Mouse (Mus musculus) frontal cortex, postnatal 25 days (tissue): ENCODE results near the gene Sh2b1.

Experiments
- DNase-seq, 2 experiments: peaks; one replicate each; pipeline ENCODE4 v3.0.0; 2022; ENCODE audit warnings: low spot score in 2 of 2

The Sh2b1 gene

GRCm38 (mm10) chr7:126474486-126474955, 703 bp downstream of the Sh2b1 start:
- DNase-seq, result no peak

GRCm38 (mm10) chr7:126473470-126474086, 1.6 kb downstream of the Sh2b1 start:
- no peak for DNase-seq

DNA sequence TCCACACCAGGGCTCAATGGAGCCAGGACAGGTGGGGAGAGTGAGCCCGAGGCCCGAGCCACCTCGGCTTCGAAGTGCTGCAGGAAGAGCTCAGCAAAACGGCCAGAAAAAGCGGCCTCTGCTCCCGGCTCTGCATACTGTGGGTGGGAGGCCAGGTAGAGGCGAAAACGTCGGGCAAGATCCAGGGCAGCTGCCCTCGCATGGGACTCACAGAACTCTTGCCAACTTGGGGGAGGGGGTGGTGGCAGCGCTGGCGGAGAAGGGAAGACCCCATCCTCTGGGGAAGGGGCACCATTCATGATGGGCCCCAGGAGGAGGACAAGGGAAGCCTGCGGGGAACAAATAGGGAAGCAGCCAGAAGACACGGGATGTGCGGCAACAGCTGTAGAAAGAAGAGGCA, 2.5 kb downstream of the Sh2b1 start:
- DNase-seq, result no peak

DNA sequence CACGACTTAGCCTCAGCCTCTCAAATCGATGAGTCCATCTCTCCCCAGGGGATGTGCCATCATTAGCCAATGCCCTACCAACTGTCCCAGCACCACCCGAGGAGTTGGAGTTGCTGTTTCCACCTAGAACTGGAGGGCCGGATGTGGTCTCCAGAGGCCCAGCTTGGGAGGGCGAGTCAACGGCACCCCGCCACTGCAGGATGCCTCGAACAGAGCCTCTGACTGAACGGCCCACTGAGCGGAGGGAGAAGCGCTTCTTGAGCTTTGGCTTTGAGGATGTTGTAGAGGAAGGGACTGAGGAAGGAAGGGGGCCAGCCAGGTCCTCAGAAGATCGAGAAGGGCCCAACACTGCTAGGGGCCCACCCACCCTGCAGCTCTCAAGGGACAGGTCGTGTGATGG, 2.9 kb downstream of the Sh2b1 start:
- no peak for DNase-seq

DNA sequence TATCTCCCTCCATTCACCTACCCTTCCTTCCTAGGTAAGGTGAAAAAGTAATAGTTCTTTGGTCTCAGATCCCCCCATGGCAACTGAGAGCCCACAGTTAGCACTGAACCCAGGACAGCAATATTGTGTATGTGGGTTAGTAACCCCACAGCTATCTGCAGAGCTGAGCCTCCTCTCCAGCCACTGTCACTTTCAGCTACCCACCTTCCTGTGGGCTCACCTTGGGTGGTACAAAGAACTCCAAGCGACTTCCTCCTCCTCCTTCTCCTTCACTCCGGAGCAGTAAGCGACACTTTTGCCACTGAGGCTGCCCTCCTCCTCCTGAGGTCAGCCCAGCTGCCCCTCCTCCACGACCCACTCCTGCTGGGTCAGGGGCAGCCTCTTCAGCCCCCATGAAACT, 3.4 kb downstream of the Sh2b1 start:
- DNase-seq, result no peak

GRCm38 (mm10) chr7:126471361-126471760, 3.9 kb downstream of the Sh2b1 start:
- DNase-seq, result no peak

- no peak for DNase-seq
Measured at GRCm38 (mm10) chr7:126470077-126470476, 5.1 kb downstream of the Sh2b1 start.

DNA sequence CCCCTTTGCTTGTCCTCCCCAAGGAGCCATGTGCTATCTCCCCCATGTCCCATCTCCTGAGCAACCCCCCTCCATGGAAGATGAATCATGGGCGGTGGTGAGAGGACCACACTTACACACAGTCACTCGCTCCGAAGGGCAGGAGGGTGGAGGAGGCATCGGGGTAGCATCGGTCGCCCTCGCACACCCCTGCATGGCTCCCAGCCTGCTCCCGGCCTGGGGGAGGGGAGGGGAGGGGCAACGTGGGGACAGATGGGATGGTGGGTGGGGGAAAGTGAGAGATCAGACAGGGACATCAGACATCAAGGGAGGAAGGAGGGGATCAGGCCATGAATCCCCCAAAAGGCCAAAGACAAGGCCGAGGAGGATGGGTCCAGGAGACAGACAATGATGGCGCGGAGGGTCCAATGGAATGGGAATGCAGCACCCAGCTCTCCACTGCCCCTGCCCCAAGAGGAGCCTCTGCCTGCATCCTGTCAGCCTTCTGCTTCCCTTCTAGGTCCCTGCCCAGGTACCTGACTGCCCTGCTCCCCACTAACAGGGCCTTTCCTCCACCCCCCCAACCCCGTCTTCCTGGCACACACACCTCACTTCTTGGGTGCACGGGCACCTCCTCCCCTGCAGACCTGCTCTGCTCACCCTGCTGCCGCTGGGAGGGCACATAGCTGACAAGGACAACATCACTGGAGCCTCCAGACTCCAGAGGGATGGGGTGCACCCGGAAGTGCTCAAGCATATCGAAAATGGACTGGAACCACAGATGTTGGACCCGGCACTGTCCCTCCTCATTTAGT, 7.2 kb downstream of the Sh2b1 start:
- no peak for DNase-seq

DNA sequence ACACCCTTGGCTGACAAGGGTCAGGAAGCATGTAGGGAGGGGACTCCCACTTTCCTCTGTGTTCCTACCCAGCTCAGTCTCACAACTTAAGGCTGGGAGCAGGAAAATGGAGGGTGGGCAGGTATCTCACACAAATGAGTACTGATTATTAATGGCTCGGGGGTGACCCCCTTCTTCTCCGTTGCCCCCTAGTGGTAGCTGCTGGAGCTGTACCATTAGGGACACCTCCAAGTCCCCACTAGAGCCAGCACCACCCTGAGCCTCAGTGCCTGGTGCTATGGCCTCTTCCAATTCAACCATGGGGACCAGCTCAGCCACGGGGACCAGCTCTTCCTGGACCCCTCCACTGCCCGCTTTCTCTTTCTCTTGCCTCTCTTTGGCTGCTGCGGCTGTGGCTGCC, 8.0 kb downstream of the Sh2b1 start:
- DNase-seq, result no peak

DNA sequence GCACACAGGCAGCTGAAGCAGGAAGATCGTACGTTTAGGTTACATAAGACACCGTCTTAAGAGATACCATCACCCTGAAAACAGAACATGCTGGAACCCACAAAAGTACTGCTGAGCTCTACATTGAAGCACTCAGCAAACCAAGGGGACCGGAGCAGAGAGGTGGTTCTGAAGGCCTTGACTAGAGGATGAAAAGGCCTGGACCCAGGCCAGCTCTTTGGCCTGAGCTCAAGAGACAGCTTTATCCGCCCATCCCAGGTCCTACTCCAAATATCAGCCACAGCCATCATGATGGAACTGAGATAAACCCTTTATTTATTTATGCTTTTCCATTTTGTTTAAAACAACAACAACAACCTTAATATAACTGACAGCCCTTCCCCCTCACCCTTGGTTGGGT, 8.5 kb downstream of the Sh2b1 start:
- no peak for DNase-seq

DNA sequence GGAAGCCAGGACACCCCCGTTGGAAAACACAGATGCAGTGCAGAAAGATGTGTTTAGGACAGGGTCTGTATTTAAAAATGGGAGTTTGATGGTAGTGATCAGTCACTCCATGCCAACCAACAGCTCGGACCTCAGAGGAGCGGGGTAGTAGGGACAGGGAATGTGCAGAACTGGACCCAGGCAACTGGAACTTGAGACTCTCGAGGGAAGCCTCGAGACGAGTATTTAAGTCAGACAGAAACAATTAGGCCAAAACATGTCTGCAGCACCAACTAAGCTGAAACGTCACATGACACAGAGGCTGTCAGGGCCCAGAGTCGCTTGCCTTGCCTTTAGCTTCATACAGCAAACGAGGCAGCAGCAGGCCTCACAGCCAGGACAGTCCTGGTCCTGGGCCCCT, 9.1 kb downstream of the Sh2b1 start:
- no peak for DNase-seq

GRCm38 (mm10) chr7:126465246-126466030, 9.8 kb downstream of the Sh2b1 start:
- DNase-seq, result no peak

- DNase-seq, result no peak
Measured at GRCm38 (mm10) chr7:126464836-126465235, 10.4 kb downstream of the Sh2b1 start.

DNA sequence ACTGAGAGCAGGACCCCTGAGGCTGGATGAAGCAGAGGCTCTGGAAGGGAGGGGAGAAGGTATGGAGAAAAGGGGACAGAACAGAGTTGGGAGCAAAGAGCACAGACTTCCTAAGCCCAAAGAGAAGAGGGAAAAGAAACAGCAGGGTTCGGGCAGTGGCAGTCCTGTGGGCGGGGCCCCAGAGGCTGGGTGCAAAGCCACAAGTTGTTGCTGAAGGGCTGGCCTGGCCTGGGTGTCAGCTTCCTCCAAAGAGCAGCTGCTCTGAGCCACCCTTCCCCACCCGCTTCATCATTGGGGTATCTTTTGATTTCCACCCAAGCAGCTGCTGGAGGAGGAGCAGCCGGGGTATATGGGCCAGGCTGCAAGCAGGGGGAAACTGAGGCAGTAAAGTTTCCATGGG, 11.1 kb downstream of the Sh2b1 start:
- DNase-seq, result no peak

- no peak for DNase-seq
Measured at GRCm38 (mm10) chr7:126463547-126463946, 11.7 kb downstream of the Sh2b1 start.

DNA sequence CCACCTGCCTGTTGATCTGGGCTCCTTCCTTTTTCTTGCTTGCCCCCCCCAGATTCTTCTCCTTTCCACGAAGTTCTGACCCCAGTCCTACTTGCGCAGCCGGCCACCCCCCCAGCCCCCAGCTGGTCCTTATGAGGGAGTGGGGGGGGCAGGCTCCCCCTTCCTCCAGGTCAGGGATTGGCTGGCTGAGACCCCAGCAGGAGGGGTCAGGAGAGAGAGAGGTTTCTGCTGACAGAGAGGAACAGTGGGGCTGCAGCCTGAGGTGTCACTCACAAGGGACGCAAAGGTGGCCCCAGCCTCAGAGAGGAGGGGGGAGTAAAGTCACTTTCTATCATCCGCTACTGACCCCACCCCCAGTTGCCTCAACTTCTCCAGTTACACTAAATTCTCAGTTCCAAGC, 12.2 kb downstream of the Sh2b1 start, which contains the start of gene Atp2a1:
TSS of gene Atp2a1 (minus strand) at position 105 of the 400 bp plus-strand sequence.
- DNase-seq, result no peak

DNA sequence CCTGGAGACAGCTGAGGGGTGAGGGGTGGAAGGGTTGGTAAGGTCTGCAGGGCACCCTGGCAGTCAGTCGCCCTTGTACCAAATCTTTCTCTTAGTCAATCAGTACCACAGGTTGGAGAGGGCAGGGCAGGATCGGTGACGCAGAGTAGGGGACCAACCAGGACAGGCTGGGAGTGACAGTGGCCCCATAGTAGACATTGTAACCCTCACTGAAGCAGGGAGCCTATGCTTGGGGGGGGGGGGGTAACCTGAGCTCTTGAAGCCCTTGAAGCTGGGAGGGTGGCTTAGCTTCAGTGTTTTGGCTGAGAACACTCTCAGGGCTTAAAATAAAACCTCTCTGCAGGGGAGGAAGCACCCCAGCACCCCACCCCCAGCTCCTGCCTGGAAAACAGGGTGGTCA, 13.6 kb downstream of the Sh2b1 start:
- no peak for DNase-seq

- DNase-seq, result no peak
Measured at GRCm38 (mm10) chr7:126460623-126461399, 14.4 kb downstream of the Sh2b1 start.

DNA sequence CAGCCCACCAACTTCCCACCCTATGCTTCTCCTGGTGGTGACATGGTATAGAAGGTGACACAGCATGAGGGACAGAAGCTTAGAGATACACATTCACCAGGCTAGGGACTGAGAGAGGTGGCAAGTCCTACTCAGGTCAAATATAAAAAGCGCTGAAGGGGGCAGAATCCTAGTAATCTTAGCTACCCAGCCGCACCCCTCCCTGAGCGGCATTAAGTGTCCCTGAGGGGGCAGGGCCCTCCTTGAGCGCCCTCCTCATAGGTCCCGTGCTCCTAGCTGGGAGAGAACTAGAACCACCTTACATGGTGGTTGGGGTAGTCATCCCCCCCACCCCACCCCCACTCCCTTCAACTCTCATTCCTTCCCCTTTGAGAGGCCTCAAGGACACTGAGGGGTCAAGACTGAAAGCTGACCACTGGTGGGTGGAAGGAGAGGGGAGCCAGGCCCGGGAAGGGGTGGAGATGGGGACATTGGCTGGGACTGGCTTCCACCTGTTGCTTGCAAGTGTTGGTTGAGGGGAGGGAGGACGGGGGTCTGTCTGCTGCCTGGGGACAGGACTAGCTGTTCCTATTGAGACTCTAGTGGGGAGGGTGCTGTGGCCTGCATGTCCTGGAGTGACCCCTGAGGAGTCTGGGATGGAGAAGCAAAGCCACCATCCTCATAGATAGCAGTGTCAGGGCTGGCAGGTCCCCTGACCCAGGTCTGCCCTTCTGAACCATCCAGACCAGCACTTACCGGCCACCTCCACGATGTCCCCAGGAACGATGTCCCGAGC, 16.2 kb downstream of the Sh2b1 start:
- no peak for DNase-seq

DNA sequence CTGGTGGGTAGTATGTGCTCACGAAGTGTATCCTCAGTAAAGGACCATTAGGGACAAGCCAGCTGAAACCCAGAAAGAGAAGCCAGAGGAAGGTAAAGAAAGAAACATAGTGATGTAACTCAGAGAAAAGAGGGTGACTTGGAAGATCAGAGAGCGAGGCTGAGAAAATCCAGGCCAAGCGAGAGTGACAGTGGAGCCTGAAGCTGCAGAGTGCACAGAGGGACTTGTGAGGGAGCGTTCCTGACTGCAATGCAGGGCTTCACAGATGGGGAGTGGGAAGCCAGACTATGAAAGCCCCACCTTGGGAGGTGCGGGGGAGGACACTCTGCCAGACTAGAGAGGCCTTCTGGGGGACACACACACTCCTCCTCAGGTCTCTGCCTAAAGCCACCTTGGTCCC, 17.0 kb downstream of the Sh2b1 start:
- DNase-seq, result no peak
